Mouse (Mus musculus) heart, adult 2 months (tissue): ENCODE results near the gene Trpv2. TPM values are rescaled to one million over a fixed set of nuclear protein-coding genes. Genes with fewer than 3 reads are reported as not detected.
A peak's percentile ranks its signal among the peaks of the same experiment; 100 is the strongest.

ENCODE experiments used
- DNase-seq, 2 experiments: peaks; one replicate each; pipeline ENCODE4 v3.0.0; 2021
- H3K27ac ChIP-seq: fragments of 200-600 bp; 2 replicates; pipeline ENCODE4 v1.8.1; 2022
- H3K27me3 ChIP-seq: fragments of 200-500 bp; 2 replicates; pipeline ENCODE4 v1.6.1; 2012; ENCODE audit warnings: mild to moderate bottlenecking, low read length, inconsistent platforms, mixed read lengths; ENCODE audit not compliant: control insufficient read depth, insufficient read depth
- H3K36me3 ChIP-seq: fragments of 200-500 bp; 2 replicates; pipeline ENCODE4 v1.6.1; 2012; ENCODE audit warnings: low read length, inconsistent platforms; ENCODE audit not compliant: control insufficient read depth, insufficient read depth
- H3K4me1 ChIP-seq: fragments of 200-500 bp; 2 replicates; pipeline ENCODE4 v1.6.1; 2011; ENCODE audit warnings: low read length; ENCODE audit not compliant: control insufficient read depth, insufficient read depth
- H3K4me3 ChIP-seq: fragments of 200-600 bp; 2 replicates; pipeline ENCODE4 v1.8.1; 2022
- H3K79me2 ChIP-seq: fragments of 200-500 bp; replicated peaks from 2 replicates; pipeline ENCODE4 v1.6.1; 2012; ENCODE audit warnings: mild to moderate bottlenecking, inconsistent platforms, low read length, moderate library complexity, mixed read lengths; ENCODE audit not compliant: control insufficient read depth, insufficient read depth
- H3K9ac ChIP-seq: fragments of 200-500 bp; 2 replicates; pipeline ENCODE4 v1.6.1; 2012; ENCODE audit warnings: low read depth, mild to moderate bottlenecking, control low read depth, inconsistent platforms, low read length, mixed read lengths
- CTCF ChIP-seq: fragments of 200-600 bp; IDR thresholded peaks from 2 replicates; pipeline ENCODE4 v1.8.1; 2022; ENCODE audit warnings: antibody characterized with exemption, mild to moderate bottlenecking, moderate library complexity
- EP300 ChIP-seq: fragments of 200-500 bp; IDR thresholded peaks from 2 replicates; pipeline ENCODE4 v1.6.1; 2011; ENCODE audit warnings: low read depth, low read length, control low read depth; ENCODE audit not compliant: insufficient read depth
- POLR2A ChIP-seq: fragments of 200-500 bp; IDR thresholded peaks from 2 replicates; pipeline ENCODE4 v1.6.1; 2011; ENCODE audit warnings: mild to moderate bottlenecking, low read depth, low read length, control low read depth; ENCODE audit not compliant: insufficient read depth
- WGBS: fragments of 180-500 bp; shearing (Covaris S2); methylation state at CpG from one replicate; pipeline ENCODE4 v1.1.7; 2018; 5-methylcytosine and 5-hydroxymethylcytosine counted together
- intact Hi-C: fragments of 180-260 bp; cut with DNase I; formaldehyde crosslinking; loops from one replicate; pipeline ENCODE4 v1.15.1; 2025
- polyA plus RNA-seq: library from polyadenylated mRNA; depleted of rRNA; stranded (reverse); fragments of >200 nt; gene quantifications from 2 replicates; pipeline ENCODE4 v1.2.3, GENCODE M21; 2012
- total RNA-seq, 2 experiments: library from RNA; stranded (reverse); gene quantifications; 2 replicates each; pipeline ENCODE4 v1.2.3; 2021

The Trpv2 gene
- total and polyA plus RNA-seq, 3 experiments = 2.6 to 4.6 (median 3.5) TPM

DNA sequence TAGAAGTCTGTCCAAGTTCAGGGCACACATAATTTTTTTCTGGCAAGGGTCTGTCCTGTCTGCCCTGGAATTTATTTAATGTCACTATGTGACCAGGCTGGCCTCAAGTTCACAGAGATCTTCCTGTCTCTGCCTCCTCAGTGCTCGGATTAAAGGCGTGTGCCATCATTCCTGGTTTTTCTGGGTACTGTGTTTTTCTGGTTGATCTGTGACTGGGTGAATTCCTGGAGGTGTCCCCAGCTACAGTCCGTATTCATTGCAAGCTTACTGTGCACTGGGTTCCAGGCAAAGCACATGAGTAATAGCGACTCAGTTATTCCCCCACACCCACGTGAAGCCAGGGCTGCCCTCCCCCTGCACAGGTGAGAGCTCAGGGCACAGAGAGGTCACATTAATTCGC lies 36.0 kb downstream of the Trpv2 start:
- no peaks in the 10 kb centered on the region; the same call in 1 of the 2 replicates for H3K36me3 ChIP-seq
- intact Hi-C loops = no loop called here
- no peaks in the 10 kb centered on the region for H3K79me2 ChIP-seq
- H3K4me3 ChIP-seq = no peak overlapping the region
- no peaks in the 10 kb centered on the region for H3K27me3 ChIP-seq
- no peak for DNase-seq
- H3K4me1 ChIP-seq = peaks cover 4% of the 10 kb centered on the region
- 79% methylated on average over 6 of the region's 6 CpGs for WGBS
- no peak overlapping the region for H3K27ac ChIP-seq
- no peak overlapping the region for H3K9ac ChIP-seq
- no peak for TF ChIP-seq EP300

DNA sequence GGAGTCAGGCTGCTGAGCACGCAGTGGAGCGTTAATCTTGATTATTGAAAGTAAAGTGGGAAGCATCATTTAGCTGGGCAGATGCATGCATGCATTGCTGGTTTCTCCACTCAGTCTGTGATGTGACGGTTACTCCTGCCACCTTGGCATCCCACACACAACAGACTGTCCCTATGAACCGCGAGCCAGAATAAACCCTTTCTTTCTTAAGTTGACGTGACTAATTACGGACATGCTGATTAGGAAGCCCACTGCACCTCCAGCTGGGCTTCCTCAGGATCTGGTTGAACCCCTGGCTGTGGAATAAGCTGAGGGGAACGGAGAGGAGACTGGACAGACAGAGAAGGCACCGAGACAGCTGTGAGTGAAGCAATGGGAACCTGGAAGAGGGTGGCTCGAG lies 38.3 kb downstream of the Trpv2 start:
- H3K79me2 ChIP-seq = no peaks in the 10 kb centered on the region
- DNase-seq = no peak
- no peak overlapping the region for H3K27ac ChIP-seq
- H3K4me1 ChIP-seq = peaks cover 2% of the 10 kb centered on the region
- no peak overlapping the region for H3K9ac ChIP-seq
- intact Hi-C loops = loop anchor here (1.0 kb wide), 3 partner anchors 36 to 81 kb away; partner anchors contain the start of genes Lrrc75a and Mmgt2
- H3K27me3 ChIP-seq = no peaks in the 10 kb centered on the region
- no peak overlapping the region for H3K4me3 ChIP-seq
- no peaks in the 10 kb centered on the region for H3K36me3 ChIP-seq
- TF ChIP-seq CTCF = no peak
- TF ChIP-seq EP300 = no peak
- no peak for TF ChIP-seq POLR2A
- 86% methylated on average over 10 of the region's 10 CpGs for WGBS

DNA sequence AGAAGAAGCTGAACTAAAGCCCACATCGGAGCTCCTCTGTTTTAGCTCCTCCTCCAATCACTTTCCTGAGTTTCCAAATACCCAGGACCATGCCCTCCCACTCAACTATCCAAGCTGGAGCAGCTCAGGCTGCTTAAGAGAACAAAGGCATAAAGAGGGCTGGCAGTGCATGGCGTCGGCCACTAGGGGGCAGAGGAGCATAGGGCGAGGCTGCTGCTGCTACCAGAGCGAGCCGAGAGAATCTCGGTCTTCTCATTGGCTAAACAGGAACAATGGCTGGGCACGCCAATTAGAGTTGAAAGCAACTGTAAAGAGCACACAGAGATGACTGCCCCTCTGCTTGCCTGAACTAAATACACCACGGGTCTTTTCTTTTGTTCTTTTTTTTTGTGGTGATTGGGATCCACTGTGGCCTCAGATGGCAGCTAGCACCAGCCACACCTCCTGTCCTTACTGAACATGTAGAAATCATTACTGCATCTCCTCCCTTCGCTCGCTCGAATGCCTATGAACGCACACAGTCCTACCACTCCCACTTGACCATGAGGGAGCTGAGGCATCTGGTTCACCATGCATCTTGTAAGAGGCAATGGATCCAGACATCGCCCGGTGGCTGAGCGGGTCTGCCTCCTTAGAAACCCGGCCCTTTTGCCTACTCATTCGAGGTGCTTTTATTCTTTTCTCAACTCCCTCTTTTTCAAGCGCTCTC lies 39.5 kb downstream of the Trpv2 start:
- H3K4me1 ChIP-seq = peaks cover 2% of the 10 kb centered on the region
- H3K27me3 ChIP-seq = no peaks in the 10 kb centered on the region
- 26% methylated on average over 19 of the region's 19 CpGs for WGBS
- peak overlapping the region; percentile 31; the same call in 1 of the 2 replicates for H3K4me3 ChIP-seq
- intact Hi-C loops = loop anchor here (1.0 kb wide), 3 partner anchors 34 to 79 kb away; partner anchors contain the start of genes Lrrc75a and Mmgt2
- H3K79me2 ChIP-seq = no peaks in the 10 kb centered on the region
- no peaks in the 10 kb centered on the region for H3K36me3 ChIP-seq
- no peak overlapping the region for H3K27ac ChIP-seq
- DNase-seq = peak; percentile 89 to 93
- no peak overlapping the region for H3K9ac ChIP-seq
- TF ChIP-seq POLR2A (no peak), EP300 (peak; percentile 97), CTCF (peak; percentile 100)

GRCm38 (mm10) chr11:62614876-62615410 lies 40.7 kb downstream of the Trpv2 start:
- no peak for DNase-seq
- Histone ChIP-seq H3K4me3 (no peak overlapping the region), H3K27ac (no peak overlapping the region), H3K79me2 (no peaks in the 10 kb centered on the region), H3K9ac (no peak overlapping the region), H3K27me3 (no peaks in the 10 kb centered on the region), H3K36me3 (no peaks in the 10 kb centered on the region), H3K4me1 (peaks cover 2% of the 10 kb centered on the region)
- TF ChIP-seq EP300 (no peak), POLR2A (no peak), CTCF (no peak)
- intact Hi-C loops = no loop called here
- 80% methylated on average over 8 of the region's 8 CpGs for WGBS

GRCm38 (mm10) chr11:62615456-62615855 lies 41.2 kb downstream of the Trpv2 start:
- DNase-seq = no peak
- H3K4me3 ChIP-seq = no peak overlapping the region
- H3K79me2 ChIP-seq = no peaks in the 10 kb centered on the region
- H3K36me3 ChIP-seq = no peaks in the 10 kb centered on the region
- TF ChIP-seq POLR2A (no peak), CTCF (no peak), EP300 (no peak)
- H3K9ac ChIP-seq = no peak overlapping the region
- H3K27ac ChIP-seq = no peak overlapping the region
- H3K27me3 ChIP-seq = no peaks in the 10 kb centered on the region
- intact Hi-C loops = no loop called here
- peaks cover 2% of the 10 kb centered on the region for H3K4me1 ChIP-seq
- 94% methylated on average over 4 of the region's 4 CpGs for WGBS

DNA sequence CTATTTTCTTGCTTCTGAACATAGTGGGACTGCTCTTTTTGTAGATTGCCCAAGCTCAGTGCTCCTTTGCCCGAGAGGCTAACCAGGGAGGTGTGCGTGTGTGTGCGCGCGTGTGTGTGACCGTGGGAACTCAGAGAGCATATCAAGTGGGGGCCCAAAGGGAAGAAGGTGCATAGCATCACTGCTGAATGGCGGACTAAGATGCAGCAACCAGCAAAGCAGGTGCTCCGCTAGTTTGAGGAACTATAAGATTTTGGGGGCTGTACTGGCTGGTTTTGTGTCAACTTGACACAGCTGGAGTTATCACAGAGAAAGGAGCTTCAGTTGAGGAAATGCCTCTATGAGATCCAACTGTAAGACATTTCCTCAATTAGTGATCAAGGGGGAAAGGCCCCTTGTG lies 46.8 kb downstream of the Trpv2 start:
- Histone ChIP-seq H3K27ac (no peak overlapping the region), H3K36me3 (no peaks in the 10 kb centered on the region), H3K79me2 (no peaks in the 10 kb centered on the region), H3K4me3 (no peak overlapping the region), H3K9ac (no peak overlapping the region), H3K27me3 (no peaks in the 10 kb centered on the region), H3K4me1 (peaks cover 3% of the 10 kb centered on the region)
- no peak for DNase-seq
- 95% methylated on average over 8 of the region's 8 CpGs for WGBS
- TF ChIP-seq EP300 = no peak
- TF ChIP-seq POLR2A = no peak
- TF ChIP-seq CTCF = no peak
- intact Hi-C loops = no loop called here
